Mouse (Mus musculus): Measurements from ENCODE around the gene Kazn. TPM values are rescaled to one million over a fixed set of nuclear protein-coding genes. Genes with fewer than 3 reads are reported as not detected.

The Kazn gene
- total and polyA plus RNA-seq, 3 experiments = 1.3 to 9.7 (median 4.2) TPM

GRCm38 (mm10) chr4:142088836-142089235 lies 150.4 kb downstream of the Kazn start:
- DNase-seq (ENCODE audit: extremely low read depth) = peak; percentile 75
- Histone ChIP-seq H3K27ac (ENCODE audit: insufficient read depth, low read depth) (no peak overlapping the region), H3K36me3 (replicated peaks in 1 of 2; ENCODE audit: control insufficient read depth in 1 of 2, insufficient read depth in 1 of 2, low read length in 1 of 2) (no peaks in the 10 kb centered on the region), H3K4me3 (replicated peaks in 1 of 3; ENCODE audit: low read depth in 2 of 3, low read length in 2 of 3, poor library complexity in 1 of 3) (no peak overlapping the region), H3K9ac (ENCODE audit: insufficient read depth, low read depth) (no peak overlapping the region), H3K79me2 (replicated peaks; ENCODE audit: control insufficient read depth, extremely low read depth, insufficient read depth, poor library complexity, severe bottlenecking) (no peaks in the 10 kb centered on the region), H3K27me3 (replicated peaks) (peaks cover 18% of the 10 kb centered on the region), H3K9me3 (replicated peaks; ENCODE audit: low read length) (peaks cover 3% of the 10 kb centered on the region), H3K4me2 (ENCODE audit: insufficient read depth, low read depth, poor library complexity, severe bottlenecking) (peak overlapping the region; percentile 84), H3K4me1 (ENCODE audit: control insufficient read depth in 1 of 2, insufficient read depth in 2 of 2) (peaks cover 7 to 34% of the 10 kb centered on the region in 2 experiments; a peak in 3 of 4 replicates)
- in situ Hi-C loops (cut with MboI; ENCODE audit: low pct_ligation_motif_present, low pct_unique_long_range_greater_than_20kb, low sequenced_read_pairs) (loop anchor here (25.0 kb wide), 1 partner anchor 677 kb away; the partner anchor contains the start of genes Clcnkb and Hspb7), dilution Hi-C loops (cut with MboI; ENCODE audit: extremely low pct_ligation_motif_present, extremely low pct_unique_long_range_greater_than_20kb, low sequenced_read_pairs) (no loop called here)
- TF ChIP-seq BHLHE40 (IDR thresholded peaks at IDR 0.05; ENCODE audit: low read depth, low read length) = peak; percentile 96
- 0 out of 2 replicates have a peak, but pooled peaks have one; percentile 55 for TF ChIP-seq MAX (IDR thresholded peaks at IDR 0.05; ENCODE audit: low read length)
- no peak for TF ChIP-seq SMC3 (IDR thresholded peaks at IDR 0.05; ENCODE audit: low read depth, low read length)
- TF ChIP-seq MAFK (IDR thresholded peaks at IDR 0.05; ENCODE audit: insufficient replicate concordance, low read length) = peak; percentile 94
- no peak for TF ChIP-seq MYC (IDR thresholded peaks at IDR 0.05; ENCODE audit: low read depth, low read length)
- TF ChIP-seq USF1 (IDR thresholded peaks at IDR 0.05; ENCODE audit: low read depth, low read length) = peak; percentile 78
- TF ChIP-seq MXI1 (IDR thresholded peaks at IDR 0.05; ENCODE audit: low read depth, low read length) = no peak
- peak; percentile 72 for TF ChIP-seq USF2 (conservative IDR thresholded peaks at IDR 0.05; ENCODE audit: low read depth, low read length)
- TF ChIP-seq ELF1 (IDR thresholded peaks at IDR 0.05; ENCODE audit: low read depth, low read length) = no peak
- TF ChIP-seq ZC3H11A (IDR thresholded peaks at IDR 0.05; ENCODE audit: low read depth, low read length) = no peak
- no peak for TF ChIP-seq JUN (IDR thresholded peaks at IDR 0.05; ENCODE audit: insufficient read depth, low read depth, low read length)
- TF ChIP-seq ETS1 (conservative IDR thresholded peaks at IDR 0.05; ENCODE audit: low read depth, low read length) = peak; percentile 77
- 0 out of 2 replicates have a peak, but pooled peaks have one; percentile 25 for TF ChIP-seq JUND (conservative IDR thresholded peaks at IDR 0.05; ENCODE audit: low read depth, low read length)
- TF ChIP-seq CHD2 (IDR thresholded peaks at IDR 0.05; ENCODE audit: low read length) = no peak
- peak; percentile 71 for TF ChIP-seq MEF2A (IDR thresholded peaks at IDR 0.05; ENCODE audit: borderline replicate concordance, low read depth, low read length)
- no peak for TF ChIP-seq NELFE (IDR thresholded peaks at IDR 0.05; ENCODE audit: low read depth, low read length)
- TF ChIP-seq ZNF384 (IDR thresholded peaks at IDR 0.05; ENCODE audit: low read depth, low read length) = no peak
- TF ChIP-seq EP300 (IDR thresholded peaks at IDR 0.05; ENCODE audit: low read length) = peak; percentile 73
- no peak for TF ChIP-seq E2F4 (IDR thresholded peaks at IDR 0.05; ENCODE audit: insufficient replicate concordance, low read depth, low read length)
- TF ChIP-seq ZKSCAN1 (IDR thresholded peaks at IDR 0.05; ENCODE audit: borderline replicate concordance, low read depth, low read length) = no peak
- no peak for TF ChIP-seq UBTF (IDR thresholded peaks at IDR 0.05; ENCODE audit: low read depth, low read length)
- no peak for TF ChIP-seq CTCF (conservative IDR thresholded peaks at IDR 0.05 in 1 of 2, IDR thresholded peaks at IDR 0.05 in 1 of 2; ENCODE audit: low read depth in 2 of 2, low read length in 2 of 2)
- no peak for TF ChIP-seq GABPA (IDR thresholded peaks at IDR 0.05; ENCODE audit: insufficient replicate concordance, low read depth, low read length)
- no peak for TF ChIP-seq HCFC1 (IDR thresholded peaks at IDR 0.05; ENCODE audit: low read depth, low read length)
- TF ChIP-seq SIN3A (IDR thresholded peaks at IDR 0.05; ENCODE audit: low read length) = no peak
- TF ChIP-seq POLR2A (IDR thresholded peaks at IDR 0.05; ENCODE audit: low read depth, low read length) = no peak
- no peak for TF ChIP-seq NRF1 (IDR thresholded peaks at IDR 0.05; ENCODE audit: low read depth, low read length)
- no peak for TF ChIP-seq POLR2AphosphoS2 (IDR thresholded peaks at IDR 0.05; ENCODE audit: low read depth, low read length)
- peak; percentile 50; the same call in 1 of the 2 replicates for TF ChIP-seq TCF12 (IDR thresholded peaks at IDR 0.05; ENCODE audit: low read depth, low read length)
- TF ChIP-seq RCOR1 (conservative IDR thresholded peaks at IDR 0.05; ENCODE audit: low read depth, low read length) = 0 out of 2 replicates have a peak, but pooled peaks have one; percentile 28
- no peak for TF ChIP-seq KAT2A (IDR thresholded peaks at IDR 0.05; ENCODE audit: insufficient replicate concordance, low read length)
- TF ChIP-seq MAZ (IDR thresholded peaks at IDR 0.05; ENCODE audit: low read depth, low read length) = no peak
- TF ChIP-seq ZMIZ1 (IDR thresholded peaks at IDR 0.05; ENCODE audit: low read depth, low read length) = no peak
- no peak for TF ChIP-seq TBP (conservative IDR thresholded peaks at IDR 0.05; ENCODE audit: low read depth, low read length)
- TF ChIP-seq CHD1 (IDR thresholded peaks at IDR 0.05; ENCODE audit: low read depth, low read length) = no peak
- peak; percentile 87 for TF ChIP-seq IRF4 (IDR thresholded peaks at IDR 0.05; ENCODE audit: low read depth, low read length)
- no peak for TF ChIP-seq PAX5 (IDR thresholded peaks at IDR 0.05; ENCODE audit: low read length)
- TF ChIP-seq RAD21 (IDR thresholded peaks at IDR 0.05; ENCODE audit: low read depth, low read length) = no peak

All from CH12.LX (cell line).